Mouse (Mus musculus): ENCODE measurements around the gene Atp2b4. TPM values are rescaled to one million over a fixed set of nuclear protein-coding genes. Genes with fewer than 3 reads are reported as not detected.
"Not testable (repeated sequence)": the region's sequence is repeated elsewhere in the genome, so short reads cannot be mapped to it uniquely, and the experiment has no call there.

Atp2b4 gene
- total RNA-seq, 2 experiments from 2014 or later = 7.1 to 11.6 TPM

DNA sequence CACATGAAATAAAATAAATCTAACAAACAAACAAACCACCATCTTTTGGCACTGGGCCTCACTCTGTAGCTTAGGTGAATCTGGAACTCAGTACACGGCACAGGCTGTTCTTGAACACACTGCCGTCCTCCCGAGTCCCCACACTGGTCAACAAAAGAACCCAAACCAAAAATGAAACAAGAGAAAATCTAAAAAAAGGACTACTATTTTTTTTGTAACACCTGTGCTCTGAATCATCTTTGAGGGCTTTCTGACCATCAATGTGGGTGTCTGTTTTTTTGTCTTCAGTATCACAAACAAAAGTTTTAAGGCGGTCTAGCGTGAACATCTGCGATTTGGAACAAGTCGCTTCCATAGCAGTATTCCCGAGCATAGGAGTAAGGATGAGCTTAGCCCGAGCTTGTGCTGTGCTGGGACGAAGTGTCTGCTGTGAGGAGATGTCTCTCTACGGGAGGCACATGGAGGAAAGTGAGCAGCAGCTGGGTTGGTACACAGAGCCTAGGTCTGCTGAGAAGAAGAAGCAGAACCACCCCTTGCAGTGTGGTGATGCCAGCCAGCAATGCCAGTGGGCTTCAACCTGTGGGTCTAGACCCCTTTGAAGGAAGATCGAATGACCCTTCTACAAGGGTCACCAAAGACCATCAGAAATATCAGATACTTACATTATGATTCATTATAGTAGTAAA lies 102.8 kb downstream of the Atp2b4 start:
- DNase-seq (ENCODE audit: low spot score) = no peak

DNA sequence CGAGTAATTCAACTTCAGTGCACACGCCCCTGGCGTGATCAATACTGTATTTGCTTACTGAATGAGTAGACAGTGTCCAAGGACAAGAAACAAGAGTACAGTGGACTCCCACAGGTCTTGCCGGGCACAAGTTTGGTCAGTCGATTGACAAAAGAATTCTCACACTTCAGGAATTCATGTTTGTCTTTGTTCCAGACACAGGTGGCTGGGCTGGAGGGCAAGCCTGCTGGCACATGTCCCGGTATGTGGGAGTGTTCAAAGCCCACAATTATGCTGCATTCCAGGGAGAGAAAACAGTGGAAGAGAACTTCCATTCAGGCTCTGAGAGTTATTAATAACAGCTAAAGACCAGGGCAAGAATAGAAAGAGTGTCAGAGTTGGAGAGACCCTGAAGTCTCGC lies 104.9 kb downstream of the Atp2b4 start:
- no peak for DNase-seq (ENCODE audit: low spot score)

DNA sequence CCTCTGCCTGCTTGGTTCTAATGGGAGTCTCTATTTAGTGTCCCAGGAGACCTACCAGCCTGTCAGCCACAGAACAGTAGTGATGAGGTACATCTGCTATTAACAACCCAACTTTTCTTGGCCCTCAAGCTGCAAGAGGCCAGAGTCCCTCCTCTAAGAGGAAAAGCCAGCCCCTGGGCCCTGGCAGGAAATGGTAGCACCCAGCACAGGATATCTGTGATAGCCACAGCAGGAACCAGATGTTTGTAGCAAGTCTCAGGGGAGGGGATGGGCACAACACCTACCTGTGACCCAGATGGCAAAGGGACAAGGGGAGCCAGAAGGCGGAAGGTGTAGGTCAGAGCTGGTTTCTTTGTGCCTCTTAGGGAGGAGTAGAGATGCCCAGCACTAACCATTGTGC lies 106.0 kb downstream of the Atp2b4 start:
- no peak for DNase-seq (ENCODE audit: low spot score)

DNA sequence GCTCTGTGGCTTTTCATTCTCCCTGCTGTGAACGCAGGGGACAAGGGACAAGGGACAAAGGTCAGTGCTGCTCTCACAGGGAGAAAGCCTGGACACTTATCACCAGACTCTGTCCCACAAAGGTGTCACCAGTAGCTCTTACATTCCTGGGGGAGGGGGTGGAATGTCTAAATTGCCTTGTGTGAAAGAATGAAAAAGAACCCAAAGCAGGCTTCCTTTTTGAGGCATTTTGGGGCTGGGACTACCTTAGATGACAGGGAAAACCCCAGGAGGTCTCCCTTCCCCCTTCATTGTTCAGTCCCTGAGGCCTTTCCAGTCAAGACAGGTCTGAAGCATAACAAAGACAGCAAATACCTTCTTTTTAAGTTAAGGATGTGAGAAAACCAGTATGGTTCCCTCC lies 106.5 kb downstream of the Atp2b4 start:
- no peak for DNase-seq (ENCODE audit: low spot score)

DNA sequence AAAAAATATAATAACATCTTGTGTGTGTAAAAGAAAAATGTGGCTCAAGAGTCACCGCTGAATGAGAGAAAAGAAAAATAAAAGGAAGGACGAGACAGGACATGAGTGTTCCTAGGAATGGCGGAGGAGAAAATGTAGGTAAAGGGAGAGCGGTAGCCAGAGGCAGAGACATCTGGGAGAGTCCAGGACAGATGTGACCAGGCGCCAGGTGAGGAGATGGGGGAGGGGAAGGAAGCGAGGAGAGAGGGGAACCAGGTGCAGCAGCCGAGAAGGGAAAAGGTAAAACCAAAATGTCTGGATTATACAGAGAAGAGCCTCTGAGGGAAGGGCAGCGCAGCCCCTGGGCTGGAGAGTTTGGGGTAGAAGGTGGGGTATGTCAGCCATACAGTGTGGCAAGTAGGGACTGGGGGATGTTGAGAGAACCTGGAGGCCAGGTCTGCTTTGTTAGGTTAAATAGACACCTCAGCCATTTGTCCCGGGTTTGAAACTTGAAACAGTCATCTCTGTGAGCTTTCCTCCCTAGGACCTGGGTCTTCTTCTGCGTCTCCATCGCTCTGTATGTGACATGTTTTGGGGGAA lies 107.2 kb downstream of the Atp2b4 start:
- DNase-seq (ENCODE audit: low spot score) = no peak

DNA sequence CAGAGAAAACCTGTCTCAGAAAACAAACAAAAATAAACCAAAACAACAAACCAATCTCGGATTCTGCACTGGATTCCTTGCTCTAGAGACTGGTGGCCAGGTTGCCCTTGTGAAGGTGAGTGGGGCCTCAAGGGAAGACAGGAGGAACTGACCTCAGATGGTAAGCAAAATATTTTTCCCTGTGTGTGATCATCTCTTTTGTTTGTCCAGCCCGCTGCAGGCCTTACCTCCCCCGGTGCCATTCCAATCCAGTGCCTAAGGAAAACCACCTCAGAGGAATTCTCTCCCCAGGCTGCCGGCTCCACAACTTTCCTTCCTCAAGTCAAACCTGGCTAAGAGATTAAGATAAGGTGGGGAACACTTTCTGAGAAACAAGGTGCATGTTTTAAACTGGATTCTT lies 108.6 kb downstream of the Atp2b4 start:
- DNase-seq (ENCODE audit: low spot score) = no peak

DNA sequence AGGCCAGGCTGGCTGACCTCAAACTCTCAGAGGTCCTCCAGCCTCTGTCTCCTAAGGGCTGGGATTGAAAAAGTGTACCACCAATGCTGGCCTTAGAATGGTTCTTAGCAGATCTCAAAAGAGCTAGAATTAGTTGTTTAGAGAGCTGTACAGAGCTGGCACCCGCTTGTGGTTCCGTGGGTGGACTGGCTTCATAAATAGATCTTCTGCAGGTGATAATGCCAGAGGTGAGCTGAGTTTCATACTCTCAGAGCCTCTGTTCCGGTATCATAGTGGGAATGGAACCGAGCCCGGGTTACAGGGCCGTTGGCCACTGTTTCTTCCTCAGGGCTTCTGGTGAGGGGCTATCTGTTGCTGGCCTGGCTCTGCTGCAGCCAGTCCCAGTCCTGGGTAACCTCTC lies 109.8 kb downstream of the Atp2b4 start:
- no peak for DNase-seq (ENCODE audit: low spot score)

DNA sequence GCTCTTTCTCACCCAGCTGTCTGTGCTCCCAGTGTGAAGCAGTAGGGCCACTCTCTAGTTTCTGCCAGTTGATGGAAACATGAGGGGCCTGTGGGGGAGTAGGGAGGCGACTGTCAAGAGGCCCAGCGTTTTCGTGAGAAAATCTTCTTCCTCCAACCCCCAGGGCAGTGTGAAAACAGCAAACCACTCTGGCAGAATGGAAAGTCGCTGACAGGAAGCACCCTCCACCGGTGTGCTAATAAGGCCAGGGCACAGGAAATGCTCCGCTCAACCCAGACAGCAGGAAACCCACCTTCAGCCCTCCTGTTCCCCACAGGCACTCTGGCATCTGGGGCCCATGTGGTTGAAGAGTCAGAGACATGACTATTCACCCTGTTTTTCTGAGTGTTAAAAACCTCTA lies 110.9 kb downstream of the Atp2b4 start, which contains the start of gene Lax1:
Lax1 (minus strand) TSS at position 212 of the 400 bp plus-strand sequence.
- no peak for DNase-seq (ENCODE audit: low spot score)

DNA sequence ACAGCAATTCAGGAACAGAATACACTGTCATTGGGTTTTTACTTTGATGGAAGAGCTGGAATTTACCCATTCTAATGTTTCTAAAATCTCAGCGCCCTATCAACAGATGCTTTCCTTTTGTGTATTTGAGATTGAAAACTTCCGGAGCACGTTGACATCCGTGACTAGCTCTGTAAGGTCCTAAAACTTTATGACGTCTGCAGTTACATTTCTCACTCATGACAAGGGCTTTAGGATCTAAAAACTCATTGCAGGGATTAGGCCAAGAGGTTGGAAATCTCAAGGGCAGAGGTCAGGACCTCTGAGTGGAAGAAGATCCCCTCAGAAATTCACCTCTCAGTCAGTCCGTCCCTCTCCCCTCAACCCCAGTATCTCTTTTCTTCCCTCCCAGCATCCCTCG lies 112.5 kb downstream of the Atp2b4 start:
- DNase-seq (ENCODE audit: low spot score) = no peak

DNA sequence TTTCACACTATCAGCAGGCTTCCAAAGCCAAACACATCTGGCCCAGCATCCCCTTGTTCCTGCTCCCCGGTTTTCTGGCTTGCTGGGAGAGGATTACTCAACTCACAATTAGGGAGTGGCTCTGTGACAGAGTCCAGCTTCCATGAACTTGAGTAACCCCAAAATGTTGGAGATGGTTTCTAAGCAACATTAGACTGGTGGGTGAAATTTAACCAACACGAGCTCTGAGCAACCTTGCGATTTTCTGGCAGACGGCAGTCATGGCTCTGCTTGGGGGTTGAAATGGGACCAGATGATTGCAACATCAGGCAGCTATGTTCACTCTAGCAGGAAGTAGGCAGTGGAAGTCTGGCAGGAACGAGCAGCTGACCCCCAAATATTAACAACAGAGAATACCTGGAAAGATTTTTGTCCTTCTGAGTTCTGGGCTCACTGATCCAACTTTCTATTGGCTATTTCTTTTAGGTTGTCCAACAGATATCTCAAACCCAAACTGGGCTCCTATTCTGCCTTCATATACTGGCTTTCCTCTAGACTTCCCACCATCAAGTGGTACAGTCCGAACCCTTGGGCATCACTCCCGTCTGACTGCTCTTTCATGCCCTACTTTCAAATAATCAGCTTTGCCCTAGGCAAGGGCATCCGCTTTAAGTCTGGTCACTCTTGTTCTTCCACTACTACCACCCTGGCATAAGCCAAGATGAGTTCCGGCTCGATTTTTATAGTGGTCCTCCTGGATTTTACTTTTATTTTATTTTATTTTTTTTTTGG lies 114.9 kb downstream of the Atp2b4 start:
- peak; percentile 89 for DNase-seq (ENCODE audit: low spot score)

DNA sequence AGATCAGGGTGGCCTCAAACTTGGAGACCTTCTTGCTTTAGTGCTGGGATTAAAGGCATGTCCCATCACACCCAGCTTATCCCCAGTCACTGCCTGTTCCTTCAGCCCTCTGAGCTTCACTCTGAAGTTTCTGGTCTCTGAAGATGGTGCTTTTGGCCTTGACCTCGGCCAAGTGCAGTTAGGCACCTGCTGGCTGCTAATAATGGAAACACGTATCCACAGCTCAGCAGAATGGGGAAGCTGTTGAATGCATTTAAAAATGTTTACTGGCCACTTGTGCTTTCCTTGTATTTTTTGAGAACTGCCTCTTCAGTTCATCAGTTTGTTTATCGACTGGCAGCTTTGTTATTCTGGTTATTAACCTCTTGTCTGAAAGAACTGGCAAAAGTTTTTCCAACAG lies 129.0 kb downstream of the Atp2b4 start:
- peak; percentile 33 for DNase-seq (ENCODE audit: low spot score)

DNA sequence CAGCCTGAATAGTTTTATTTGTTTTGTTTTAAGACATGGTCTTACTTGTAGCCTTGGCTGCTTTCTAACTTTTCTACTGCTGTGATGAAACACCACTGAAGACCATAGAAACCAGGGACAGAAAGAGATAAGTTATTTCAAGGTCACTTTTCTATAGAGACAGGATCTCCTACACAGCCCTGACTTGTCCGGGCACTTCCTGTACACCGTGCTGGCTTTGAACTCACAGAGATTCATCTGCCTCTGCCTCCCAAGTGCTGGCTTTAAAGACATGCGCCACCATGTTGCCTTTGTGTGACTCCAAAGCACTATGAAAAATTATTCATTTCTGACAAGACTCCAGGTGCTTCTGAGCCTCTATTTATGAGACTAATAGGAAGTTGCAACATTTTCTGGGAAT lies 129.6 kb downstream of the Atp2b4 start:
- DNase-seq (ENCODE audit: low spot score) = no peak

DNA sequence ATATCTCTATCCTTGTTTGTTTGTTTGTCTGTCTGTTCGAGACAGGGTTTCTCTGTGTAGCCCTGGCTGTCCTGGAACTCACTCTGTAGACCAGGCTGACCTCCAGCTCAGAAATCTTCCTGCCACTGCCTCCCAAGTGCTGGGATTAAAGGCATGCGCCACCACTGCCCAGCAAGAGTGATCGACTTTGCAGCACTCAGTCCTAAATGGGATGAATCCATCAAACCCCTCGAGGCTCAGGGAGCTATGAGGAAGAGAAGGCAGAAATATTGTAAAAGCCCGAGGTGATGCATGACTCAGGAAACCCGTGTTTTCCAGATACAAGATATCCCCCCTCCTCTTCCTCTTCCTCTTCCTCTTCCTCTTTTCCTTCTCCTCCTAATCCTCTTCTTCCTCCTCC lies 130.1 kb downstream of the Atp2b4 start:
- DNase-seq (ENCODE audit: low spot score) = no peak

DNA sequence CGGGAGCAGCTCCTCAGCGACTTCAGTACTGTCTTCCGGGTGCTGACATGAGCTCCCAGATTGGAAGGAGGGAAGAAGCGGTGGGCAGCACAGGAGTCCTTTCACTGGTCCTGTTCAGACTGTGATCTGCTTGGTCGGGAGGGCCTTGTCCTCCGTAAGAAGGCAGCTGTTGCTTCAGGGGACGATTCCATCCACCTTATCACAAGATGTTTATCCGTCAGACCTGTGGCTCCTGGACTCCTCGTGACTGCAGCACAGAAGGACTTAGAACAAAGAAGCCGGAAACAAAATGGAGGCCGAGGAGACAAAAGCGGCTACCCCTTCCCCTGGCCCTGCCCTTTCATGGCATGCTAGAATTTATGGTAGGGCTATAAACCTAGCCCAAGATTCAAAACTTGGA lies 130.7 kb downstream of the Atp2b4 start:
- DNase-seq (ENCODE audit: low spot score) = no peak

DNA sequence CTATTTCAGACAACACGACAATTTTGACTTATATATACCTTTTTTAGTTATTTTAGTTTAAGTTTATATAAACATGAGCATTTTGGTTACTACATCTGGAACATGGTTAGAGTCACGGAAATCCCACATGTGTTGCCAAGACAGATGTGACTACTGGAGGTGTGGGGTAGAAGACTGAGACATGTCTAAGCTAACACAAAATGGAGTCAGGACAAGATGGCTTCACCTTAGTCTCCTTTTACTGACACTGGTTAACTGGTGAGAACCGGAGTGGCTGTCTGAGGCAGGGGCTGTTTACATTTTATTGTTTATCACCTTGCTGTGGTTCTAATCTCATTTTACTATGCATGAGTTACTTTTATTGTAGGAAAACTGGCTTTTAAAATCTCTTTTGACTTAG lies 132.2 kb downstream of the Atp2b4 start:
- no peak for DNase-seq (ENCODE audit: low spot score)

DNA sequence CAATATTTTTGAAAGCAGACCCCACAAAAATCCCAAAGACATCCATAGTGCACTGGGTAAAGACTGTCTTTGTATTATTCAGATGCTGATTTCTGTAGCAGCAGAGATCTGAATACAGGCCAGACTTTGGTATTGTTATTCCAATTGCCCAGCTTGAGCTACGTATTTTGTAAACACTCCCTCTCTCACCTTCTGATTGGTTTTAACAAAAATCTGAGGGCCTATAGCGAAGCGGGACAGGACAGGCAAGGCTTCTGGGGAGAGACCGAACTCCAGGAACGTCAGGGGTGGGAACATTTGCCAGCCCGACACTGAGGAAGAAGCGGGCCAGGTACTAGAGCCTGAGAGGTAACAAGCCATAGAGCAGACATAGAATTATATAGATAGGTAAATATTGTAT lies 133.1 kb downstream of the Atp2b4 start:
- DNase-seq (ENCODE audit: low spot score) = no peak

DNA sequence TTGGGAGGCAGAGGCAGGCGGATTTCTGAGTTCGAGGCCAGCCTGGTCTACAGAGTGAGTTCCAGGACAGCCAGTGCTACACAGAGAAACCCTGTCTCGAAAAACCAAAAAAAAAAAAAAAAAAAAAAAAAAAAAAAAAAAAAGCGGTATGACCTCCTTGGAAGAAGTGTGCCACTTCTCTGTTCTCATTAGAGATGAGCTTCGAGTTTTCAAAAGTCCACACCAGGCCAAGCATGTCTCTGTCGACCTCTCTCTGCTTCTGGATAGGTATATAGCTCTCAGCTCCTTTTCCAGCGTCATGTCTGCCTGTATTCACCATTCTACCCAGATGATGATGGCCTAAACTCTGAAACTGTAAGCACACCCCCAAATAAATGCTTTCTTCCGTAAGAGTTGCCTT lies 135.1 kb downstream of the Atp2b4 start:
- DNase-seq (ENCODE audit: low spot score) = not testable (repeated sequence)

DNA sequence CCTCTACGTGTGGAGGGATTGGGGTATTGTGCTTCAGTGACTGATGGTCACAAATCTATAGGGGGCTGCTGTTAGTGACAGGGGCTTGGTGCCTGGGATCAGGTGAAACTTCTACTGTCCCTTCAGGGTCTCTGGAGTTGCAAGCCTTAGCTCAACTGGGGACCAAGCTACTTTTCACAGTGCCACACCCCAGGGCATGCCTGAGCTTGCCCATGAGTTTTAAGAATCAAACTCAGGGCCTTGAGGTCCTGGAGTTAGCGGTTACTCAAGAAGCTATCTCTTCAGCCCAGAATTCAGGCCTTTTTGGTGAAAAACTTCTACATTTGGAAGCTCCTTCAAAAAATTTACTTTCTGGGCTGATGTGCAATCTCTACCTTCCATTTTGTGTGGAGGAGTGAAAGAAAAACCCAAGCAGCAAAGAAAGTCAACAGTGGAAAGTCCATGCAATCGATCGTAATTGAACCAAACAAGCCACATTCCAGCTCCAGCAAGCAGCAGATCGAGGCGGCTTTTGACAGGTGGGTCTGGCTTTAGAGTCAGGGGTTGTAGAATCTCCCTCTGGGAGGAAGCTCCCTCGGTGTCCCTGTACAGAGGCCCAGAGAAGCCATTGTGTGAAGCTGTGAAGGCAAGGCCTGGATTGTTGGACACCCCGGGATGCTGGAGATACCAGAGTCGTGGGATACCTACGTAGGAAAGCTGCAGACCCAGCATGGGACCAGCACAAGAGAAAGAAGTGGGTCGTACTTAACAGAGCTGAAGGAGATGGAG lies 136.5 kb downstream of the Atp2b4 start:
- DNase-seq (ENCODE audit: low spot score) = no peak

DNA sequence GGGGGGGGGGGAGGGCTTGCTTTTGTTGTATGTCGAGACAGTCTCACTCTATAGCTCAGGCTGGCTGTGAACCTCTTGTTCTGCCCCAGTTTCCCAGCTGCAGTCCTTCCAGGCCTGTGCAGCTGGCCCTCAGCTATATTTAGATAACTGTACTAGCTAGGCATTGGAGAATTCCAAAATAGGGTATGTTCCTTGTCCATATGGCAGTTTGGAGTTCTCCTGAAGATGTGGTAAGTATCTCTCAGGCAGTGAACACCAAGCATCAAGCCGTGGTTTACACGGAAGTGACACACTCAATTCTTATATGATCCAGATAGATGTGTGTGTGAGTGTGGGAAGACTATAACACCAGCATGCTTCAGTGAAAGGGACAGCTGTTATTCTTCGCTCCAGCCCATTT lies 137.4 kb downstream of the Atp2b4 start:
- no peak for DNase-seq (ENCODE audit: low spot score)

DNA sequence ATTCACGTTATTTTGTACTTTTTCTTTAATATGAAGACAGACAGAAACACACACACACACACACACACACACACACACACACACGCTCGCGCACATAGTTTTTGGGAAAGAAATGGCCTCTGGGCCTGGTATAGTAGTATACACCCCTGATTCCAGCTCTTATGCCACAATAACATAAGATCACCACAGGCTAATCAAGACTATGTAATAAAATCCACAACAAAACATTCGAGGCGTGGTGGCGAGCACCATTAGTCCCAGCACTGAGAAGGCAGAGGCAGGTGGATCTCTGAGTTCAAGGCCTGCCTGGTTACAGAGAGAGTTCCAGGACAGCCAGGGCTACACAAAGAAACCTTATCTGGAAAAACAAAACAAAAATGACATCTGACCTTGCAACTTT lies 137.9 kb downstream of the Atp2b4 start:
- no peak for DNase-seq (ENCODE audit: low spot score)

DNA sequence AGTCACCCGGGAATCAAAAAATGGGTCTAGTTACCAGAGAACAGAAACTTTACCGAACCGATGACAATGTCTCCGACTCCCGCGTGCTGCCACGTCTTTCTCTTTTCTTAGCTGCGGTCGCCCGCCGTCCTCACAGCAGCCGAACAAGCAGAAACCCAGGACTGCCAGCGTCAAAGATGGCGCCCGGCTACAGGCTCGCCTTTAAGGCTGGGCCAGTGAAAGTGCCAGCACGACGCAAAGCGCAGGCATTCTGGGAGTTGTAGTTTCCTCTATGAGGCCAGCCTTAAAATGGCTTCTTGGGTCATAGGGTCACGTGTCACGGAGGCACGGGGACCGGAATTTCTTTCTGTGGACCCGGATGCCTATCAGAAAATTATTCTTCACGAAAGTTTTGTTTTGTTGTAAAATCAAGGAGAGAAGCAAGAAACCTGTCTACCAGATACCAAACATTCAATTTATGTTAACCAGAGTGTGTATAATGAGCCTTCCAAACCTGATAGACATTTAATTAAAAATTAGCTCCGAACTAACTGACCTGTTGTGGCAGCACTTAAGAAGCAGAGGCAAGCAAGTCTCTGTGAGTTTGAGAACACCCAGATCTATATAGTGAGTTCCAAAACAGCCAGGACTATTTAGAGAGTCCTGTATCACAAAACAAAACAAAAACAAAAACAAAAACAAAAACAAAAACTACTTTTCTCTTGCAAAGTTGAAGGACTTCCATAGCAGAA lies 139.5 kb downstream of the Atp2b4 start, which contains the start of gene Gm38394:
Gm38394 (minus strand) TSS at position 116 of the 731 bp plus-strand sequence.
- peak; percentile 95 for DNase-seq (ENCODE audit: low spot score)

Data from gastrocnemius, adult 18-20 months (tissue).